ENCODE assay signal across 8 mouse cellular contexts in the genomic region with DNA sequence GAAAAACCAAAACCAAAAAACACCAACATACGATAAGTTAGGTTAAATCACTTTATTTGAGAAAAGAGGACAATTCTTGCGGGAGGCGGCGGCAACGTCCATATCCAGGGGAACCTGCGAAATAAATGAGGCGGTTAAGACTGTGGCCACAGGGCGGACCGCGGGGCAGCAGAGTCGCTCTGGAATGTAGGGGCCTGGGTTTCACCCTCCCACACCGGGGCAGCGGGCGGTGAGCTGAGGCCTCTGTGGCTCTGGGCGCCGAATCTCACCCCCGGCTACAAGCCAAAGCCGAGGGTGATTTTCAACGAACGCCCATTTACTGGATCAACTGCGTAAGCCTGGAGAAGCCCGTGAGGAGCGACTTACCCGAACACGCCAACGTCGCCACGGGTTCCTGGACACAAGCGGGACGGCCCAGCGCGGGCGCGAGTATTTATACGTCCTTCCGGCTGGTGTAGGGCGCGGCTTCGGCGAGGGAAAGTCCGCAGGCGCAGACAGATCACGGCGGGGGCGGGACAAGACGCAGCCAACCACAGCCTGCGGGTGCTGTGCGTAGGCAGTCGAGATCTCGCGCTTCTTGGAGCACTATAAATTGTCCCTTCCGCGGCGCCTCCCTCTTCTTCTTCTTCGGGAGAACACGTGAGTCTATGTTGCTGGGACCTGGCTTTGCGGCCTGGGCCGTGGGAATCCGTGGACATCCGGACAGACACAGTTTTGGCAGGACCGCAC. TPM values are rescaled to one million over a fixed set of nuclear protein-coding genes. Genes with fewer than 3 reads are reported as not detected.
A peak's percentile ranks its signal among the peaks of the same experiment; 100 is the strongest.
DNase-seq lines count a peak whose midpoint lies in the region; ATAC-seq and TF ChIP-seq lines count a peak whose summit lies in the region.

No protein-coding gene starts in this region.

- H3K27me3 ChIP-seq in ES-Bruce4 (ENCODE audit: control insufficient read depth, insufficient read depth, low read length, poor library complexity, severe bottlenecking), result no peaks in the 10 kb centered on the region
- no peaks in the 10 kb centered on the region for H3K27me3 ChIP-seq in forebrain, embryonic 13.5 days
- no peaks in the 10 kb centered on the region for H3K27me3 ChIP-seq in neural tube, embryonic 15.5 days (replicated peaks)

- H3K4me3 ChIP-seq in ES-Bruce4 (ENCODE audit: low read depth, low read length), result peak overlapping the region; percentile 93
- peak overlapping the region; percentile 83 for H3K4me3 ChIP-seq in forebrain, embryonic 13.5 days
- H3K4me3 ChIP-seq in neural tube, embryonic 15.5 days (replicated peaks), result peak overlapping the region; percentile 82

- no peaks in the 10 kb centered on the region for H3K4me1 ChIP-seq in ES-Bruce4 (ENCODE audit: control insufficient read depth, insufficient read depth, low read length)
- peaks cover 39% of the 10 kb centered on the region for H3K4me1 ChIP-seq in forebrain, embryonic 13.5 days
- H3K4me1 ChIP-seq in neural tube, embryonic 15.5 days, result peaks cover 38% of the 10 kb centered on the region

- DNase-seq in heart, postnatal 14 days, result peak; percentile 97
- DNase-seq in layer of hippocampus, adult 11-12 months (ENCODE audit: low spot score), result peak; percentile 99
- DNase-seq in lung, adult 18-20 months, result peak; percentile 99
- peak; percentile 99 for DNase-seq in testis, postnatal 14 days (ENCODE audit: low spot score)

- no peaks in the 10 kb centered on the region for H3K9me3 ChIP-seq in ES-Bruce4 (replicated peaks; ENCODE audit: control insufficient read depth, insufficient read depth, low read length, poor library complexity, severe bottlenecking)
- H3K9me3 ChIP-seq in forebrain, embryonic 13.5 days (replicated peaks), result no peaks in the 10 kb centered on the region
- no peaks in the 10 kb centered on the region for H3K9me3 ChIP-seq in neural tube, embryonic 15.5 days (replicated peaks)

- H3K27ac ChIP-seq in ES-Bruce4 (ENCODE audit: insufficient read depth, low read length), result peak overlapping the region; percentile 14; the same call in 1 of the 2 replicates
- peak overlapping the region; percentile 85 for H3K27ac ChIP-seq in forebrain, embryonic 13.5 days
- H3K27ac ChIP-seq in neural tube, embryonic 15.5 days (replicated peaks), result peak overlapping the region; percentile 87

- under 1% methylated on average over 61 of the region's 61 CpGs for WGBS in forebrain, embryonic 13.5 days
- under 1% methylated on average over 61 of the region's 61 CpGs for WGBS in neural tube, embryonic 15.5 days

- TF ChIP-seq POLR2A in ES-Bruce4 (IDR thresholded peaks at IDR 0.05; ENCODE audit: insufficient read depth, low read length), result peak; percentile 90

- TF ChIP-seq CTCF in ES-Bruce4 (IDR thresholded peaks at IDR 0.05; ENCODE audit: low read depth, low read length), result no peak

- peak overlapping the region; percentile 87 for H3K4me2 ChIP-seq in forebrain, embryonic 13.5 days
- H3K4me2 ChIP-seq in neural tube, embryonic 15.5 days, result peak overlapping the region; percentile 60

- H3K9ac ChIP-seq in ES-Bruce4 (ENCODE audit: low read depth, poor library complexity, severe bottlenecking), result peak overlapping the region; percentile 92
- peak overlapping the region; percentile 89 for H3K9ac ChIP-seq in forebrain, embryonic 13.5 days
- H3K9ac ChIP-seq in neural tube, embryonic 15.5 days (replicated peaks), result peak overlapping the region; percentile 86

- peak; percentile 91 for ATAC-seq in cerebellum, adult (ENCODE audit: insufficient number of reproducible peaks, low FRiP score, low TSS enrichment)
- peak; percentile 99 for ATAC-seq in forebrain, embryonic 13.5 days
- ATAC-seq in neural tube, embryonic 15.5 days (ENCODE audit: low FRiP score), result peak; percentile 98

- intact Hi-C loops in heart, postnatal 14 days (cut with DNase I), result no loop called here

- no peak for TF ChIP-seq EP300 in ES-Bruce4 (IDR thresholded peaks at IDR 0.05; ENCODE audit: insufficient read depth, low read depth, low read length)

- peaks cover 32% of the 10 kb centered on the region for H3K36me3 ChIP-seq in ES-Bruce4 (ENCODE audit: control insufficient read depth, insufficient read depth, low read length, poor library complexity, severe bottlenecking)
- H3K36me3 ChIP-seq in forebrain, embryonic 13.5 days (ENCODE audit: poor library complexity, severe bottlenecking), result peaks cover 35% of the 10 kb centered on the region
- H3K36me3 ChIP-seq in neural tube, embryonic 15.5 days, result peaks cover 23% of the 10 kb centered on the region

RNA-seq across cellular contexts. Expression of a gene that starts 1.7 kb away (rescaled TPM):
- 1,670 and 1,851 TPM in 2 replicates for polyA plus RNA-seq in ES-Bruce4 (2011; ENCODE audit: insufficient read depth, insufficient read length, low read depth, missing spikeins)
- 992 and 1,023 TPM in 2 replicates for polyA plus RNA-seq in forebrain, embryonic 13.5 days (2015; fragmentation: Nextera tagmentation; extraction: Ambion mirVana)
- 100 to 1,000 TPM; 673 to 751 TPM for total RNA-seq in heart, postnatal 14 days (2021)
- 729 and 914 TPM in 2 replicates for polyA plus RNA-seq in neural tube, embryonic 15.5 days (2015; fragmentation: Nextera tagmentation; extraction: Ambion mirVana)

RNA-seq across cellular contexts. Expression of a gene that starts 1.8 kb away (rescaled TPM):
- polyA plus RNA-seq in ES-Bruce4 (2011; ENCODE audit: insufficient read depth, insufficient read length, low read depth, missing spikeins), result not detected in 2 replicates
- polyA plus RNA-seq in forebrain, embryonic 13.5 days (2015; fragmentation: Nextera tagmentation; extraction: Ambion mirVana), result 0.18 TPM in 1 of 2 replicates, not detected in the other
- not detected for total RNA-seq in heart, postnatal 14 days (2021)
- 0.15 TPM in 1 of 2 replicates, not detected in the other for polyA plus RNA-seq in neural tube, embryonic 15.5 days (2015; fragmentation: Nextera tagmentation; extraction: Ambion mirVana)

RNA-seq across cellular contexts. Expression of a gene that starts 4.6 kb away (rescaled TPM):
- polyA plus RNA-seq in ES-Bruce4 (2011; ENCODE audit: insufficient read depth, insufficient read length, low read depth, missing spikeins), result 88.7 and 90.9 TPM in 2 replicates
- polyA plus RNA-seq in forebrain, embryonic 13.5 days (2015; fragmentation: Nextera tagmentation; extraction: Ambion mirVana), result 232 and 253 TPM in 2 replicates
- 100 to 1,000 TPM; 939 to 954 TPM for total RNA-seq in heart, postnatal 14 days (2021)
- polyA plus RNA-seq in neural tube, embryonic 15.5 days (2015; fragmentation: Nextera tagmentation; extraction: Ambion mirVana), result 302 and 304 TPM in 2 replicates

RNA-seq across cellular contexts. Expression of a gene that starts 8.0 kb away (rescaled TPM):
- 0.65 TPM in 1 of 2 replicates, not detected in the other for polyA plus RNA-seq in ES-Bruce4 (2011; ENCODE audit: insufficient read depth, insufficient read length, low read depth, missing spikeins)
- polyA plus RNA-seq in forebrain, embryonic 13.5 days (2015; fragmentation: Nextera tagmentation; extraction: Ambion mirVana), result not detected in 2 replicates
- total RNA-seq in heart, postnatal 14 days (2021), result 100 to 1,000 TPM; 186 to 197 TPM
- polyA plus RNA-seq in neural tube, embryonic 15.5 days (2015; fragmentation: Nextera tagmentation; extraction: Ambion mirVana), result 0.10 and 0.19 TPM in 2 replicates

RNA-seq across cellular contexts. Expression of a gene that starts 12.2 kb away (rescaled TPM):
- 43.3 and 44.4 TPM in 2 replicates for polyA plus RNA-seq in ES-Bruce4 (2011; ENCODE audit: insufficient read depth, insufficient read length, low read depth, missing spikeins)
- polyA plus RNA-seq in forebrain, embryonic 13.5 days (2015; fragmentation: Nextera tagmentation; extraction: Ambion mirVana), result 86.9 and 107 TPM in 2 replicates
- total RNA-seq in heart, postnatal 14 days (2021), result 10 to 100 TPM; 16.8 to 19.5 TPM
- polyA plus RNA-seq in neural tube, embryonic 15.5 days (2015; fragmentation: Nextera tagmentation; extraction: Ambion mirVana), result 55.6 and 66.5 TPM in 2 replicates

Comparison
In these comparisons a context has a peak if more than half of its experiments do, and no peak if none do; other contexts are left out.
1. Peak in every context shown above with its lines: DNase-seq, ATAC-seq, H3K4me3 ChIP-seq and H3K27ac ChIP-seq.
2. H3K27ac ChIP-seq: peak in every context shown above with its lines; median percentile 87 in neural tube, embryonic 15.5 days; 85 in forebrain, embryonic 13.5 days; 14 in ES-Bruce4.